Mouse (Mus musculus): Measurements from ENCODE around the gene Gm45233. TPM values are rescaled to one million over a fixed set of nuclear protein-coding genes. Genes with fewer than 3 reads are reported as not detected.
A peak's percentile ranks its signal among the peaks of the same experiment; 100 is the strongest.
"Not testable (repeated sequence)": the region's sequence is repeated elsewhere in the genome, so short reads cannot be mapped to it uniquely, and the experiment has no call there.

The Gm45233 gene
- polyA plus RNA-seq, 2 experiments = 0.63 to 1.0 TPM

DNA sequence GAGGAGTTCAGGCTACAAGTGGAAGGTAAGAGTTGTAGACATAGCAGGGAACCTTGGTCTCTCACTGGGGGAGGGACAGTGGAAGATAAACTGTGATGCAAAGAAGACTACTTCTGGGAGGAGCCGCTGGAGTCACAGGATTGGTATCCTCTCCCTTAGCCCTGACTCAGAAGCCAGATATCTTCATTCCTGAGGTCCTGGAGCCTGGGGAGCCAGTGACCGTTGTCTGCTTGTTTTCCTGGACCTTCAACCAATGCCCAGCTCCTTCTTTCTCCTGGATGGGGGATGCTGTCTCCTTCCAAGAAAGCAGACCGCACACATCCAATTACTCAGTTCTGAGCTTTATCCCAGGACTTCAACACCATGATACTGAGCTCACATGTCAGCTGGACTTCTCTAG lies 34.8 kb upstream of the Gm45233 start:
- Histone ChIP-seq H3K9ac (ENCODE audit: low read depth, low read length, severe bottlenecking) (no peak overlapping the region), H3K27me3 (ENCODE audit: control insufficient read depth, insufficient read depth, low read length) (no peaks in the 10 kb centered on the region), H3K9me3 (ENCODE audit: control insufficient read depth, low read length) (no peaks in the 10 kb centered on the region), H3K27ac (replicated peaks; ENCODE audit: low read depth, low read length) (no peak overlapping the region), H3K4me1 (ENCODE audit: control insufficient read depth, insufficient read depth, low read length) (no peaks in the 10 kb centered on the region), H3K4me2 (replicated peaks; ENCODE audit: low read depth, low read length, severe bottlenecking) (no peak overlapping the region), H3K36me3 (ENCODE audit: control insufficient read depth, insufficient read depth, low read length) (no peaks in the 10 kb centered on the region), H3K4me3 (replicated peaks; ENCODE audit: low read length) (no peak overlapping the region)
- DNase-seq (ENCODE audit: low spot score) (no peak), ATAC-seq (ENCODE audit: low FRiP score, low read depth) (no peak)
- WGBS = 79% methylated on average over 3 of the region's 3 CpGs
- TF ChIP-seq POLR2A (IDR thresholded peaks at IDR 0.05; ENCODE audit: borderline replicate concordance, extremely low read depth, insufficient read depth, insufficient read length) = no peak

DNA sequence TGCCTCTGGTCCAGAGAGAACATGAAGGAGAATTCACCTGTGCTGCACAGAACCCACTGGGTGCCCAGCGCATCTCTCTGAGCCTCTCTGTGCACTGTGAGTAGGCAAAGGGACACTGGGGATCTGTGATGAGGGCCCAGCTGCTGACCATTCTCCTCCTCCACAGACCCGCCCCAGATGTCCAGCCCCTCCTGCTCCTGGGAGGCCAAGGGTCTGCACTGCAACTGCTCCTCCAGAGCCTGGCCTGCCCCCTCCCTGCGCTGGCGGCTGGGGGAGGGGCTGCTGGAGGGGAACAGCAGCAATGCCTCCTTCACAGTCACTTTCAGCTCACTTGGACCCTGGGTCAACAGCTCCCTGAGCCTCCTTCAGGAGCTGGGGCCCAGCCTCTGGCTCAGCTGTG lies 32.2 kb upstream of the Gm45233 start:
- 24% methylated on average over 4 of the region's 4 CpGs for WGBS
- not testable (repeated sequence) for H3K9me3 ChIP-seq (ENCODE audit: control insufficient read depth, low read length); H3K27me3 ChIP-seq (ENCODE audit: control insufficient read depth, insufficient read depth, low read length); H3K4me2 ChIP-seq (replicated peaks; ENCODE audit: low read depth, low read length, severe bottlenecking); H3K4me3 ChIP-seq (replicated peaks; ENCODE audit: low read length); H3K27ac ChIP-seq (replicated peaks; ENCODE audit: low read depth, low read length); H3K4me1 ChIP-seq (ENCODE audit: control insufficient read depth, insufficient read depth, low read length); H3K9ac ChIP-seq (ENCODE audit: low read depth, low read length, severe bottlenecking); DNase-seq (ENCODE audit: low spot score); ATAC-seq (ENCODE audit: low FRiP score, low read depth); H3K36me3 ChIP-seq (ENCODE audit: control insufficient read depth, insufficient read depth, low read length)

DNA sequence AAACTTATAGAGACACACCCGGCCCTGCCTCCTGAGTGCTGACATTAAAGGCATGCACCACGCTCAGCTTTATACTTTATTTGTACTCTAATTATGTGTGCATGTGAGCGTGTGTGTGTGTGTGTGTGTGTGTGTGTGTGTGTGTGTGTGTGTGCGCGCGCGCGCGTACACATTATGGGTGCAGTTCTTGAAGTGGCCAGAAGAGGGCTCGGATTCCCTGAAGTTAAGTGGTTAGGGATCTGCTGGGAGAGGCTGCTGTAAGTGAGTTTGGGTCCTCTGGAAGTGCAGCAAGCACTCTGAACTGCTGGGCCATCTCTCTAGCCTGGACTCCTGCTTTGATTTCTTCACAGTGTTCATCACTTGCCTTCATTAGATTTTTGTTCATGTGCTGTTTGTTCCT lies 26.6 kb upstream of the Gm45233 start:
- no peaks in the 10 kb centered on the region for H3K4me1 ChIP-seq (ENCODE audit: control insufficient read depth, insufficient read depth, low read length)
- H3K27ac ChIP-seq (replicated peaks; ENCODE audit: low read depth, low read length) = no peak overlapping the region
- no peak for TF ChIP-seq POLR2A (IDR thresholded peaks at IDR 0.05; ENCODE audit: borderline replicate concordance, extremely low read depth, insufficient read depth, insufficient read length)
- ATAC-seq (ENCODE audit: low FRiP score, low read depth) (no peak), DNase-seq (ENCODE audit: low spot score) (no peak)
- H3K9ac ChIP-seq (ENCODE audit: low read depth, low read length, severe bottlenecking) = no peak overlapping the region
- WGBS = 92% methylated on average over 10 of the region's 10 CpGs
- H3K4me3 ChIP-seq (replicated peaks; ENCODE audit: low read length) = no peak overlapping the region
- no peaks in the 10 kb centered on the region for H3K27me3 ChIP-seq (ENCODE audit: control insufficient read depth, insufficient read depth, low read length)
- no peaks in the 10 kb centered on the region for H3K36me3 ChIP-seq (ENCODE audit: control insufficient read depth, insufficient read depth, low read length)
- H3K9me3 ChIP-seq (ENCODE audit: control insufficient read depth, low read length) = no peaks in the 10 kb centered on the region
- no peak overlapping the region for H3K4me2 ChIP-seq (replicated peaks; ENCODE audit: low read depth, low read length, severe bottlenecking)

GRCm38 (mm10) chr7:43422995-43423617 lies 20.8 kb upstream of the Gm45233 start:
- H3K4me2 ChIP-seq (replicated peaks; ENCODE audit: low read depth, low read length, severe bottlenecking) = peak overlapping the region; percentile 21; the same call in 1 of the 2 replicates
- H3K27ac ChIP-seq (replicated peaks; ENCODE audit: low read depth, low read length) = no peak overlapping the region
- H3K9ac ChIP-seq (ENCODE audit: low read depth, low read length, severe bottlenecking) = peak overlapping the region; percentile 28; the same call in 1 of the 2 replicates
- no peaks in the 10 kb centered on the region for H3K4me1 ChIP-seq (ENCODE audit: control insufficient read depth, insufficient read depth, low read length)
- no peaks in the 10 kb centered on the region for H3K36me3 ChIP-seq (ENCODE audit: control insufficient read depth, insufficient read depth, low read length)
- TF ChIP-seq POLR2A (IDR thresholded peaks at IDR 0.05; ENCODE audit: borderline replicate concordance, extremely low read depth, insufficient read depth, insufficient read length) = no peak
- 18% methylated on average over 11 of the region's 11 CpGs for WGBS
- no peak overlapping the region for H3K4me3 ChIP-seq (replicated peaks; ENCODE audit: low read length)
- no peaks in the 10 kb centered on the region for H3K27me3 ChIP-seq (ENCODE audit: control insufficient read depth, insufficient read depth, low read length)
- no peaks in the 10 kb centered on the region for H3K9me3 ChIP-seq (ENCODE audit: control insufficient read depth, low read length)
- ATAC-seq (ENCODE audit: low FRiP score, low read depth) (peak; percentile 79), DNase-seq (ENCODE audit: low spot score) (peak; percentile 86)

- no peaks in the 10 kb centered on the region for H3K36me3 ChIP-seq (ENCODE audit: control insufficient read depth, insufficient read depth, low read length)
- H3K27ac ChIP-seq (replicated peaks; ENCODE audit: low read depth, low read length) = no peak overlapping the region
- H3K9me3 ChIP-seq (ENCODE audit: control insufficient read depth, low read length) = no peaks in the 10 kb centered on the region
- DNase-seq (ENCODE audit: low spot score) (no peak), ATAC-seq (ENCODE audit: low FRiP score, low read depth) (no peak)
- H3K4me3 ChIP-seq (replicated peaks; ENCODE audit: low read length) = no peak overlapping the region
- no peak for TF ChIP-seq POLR2A (IDR thresholded peaks at IDR 0.05; ENCODE audit: borderline replicate concordance, extremely low read depth, insufficient read depth, insufficient read length)
- no peak overlapping the region for H3K4me2 ChIP-seq (replicated peaks; ENCODE audit: low read depth, low read length, severe bottlenecking)
- 55% methylated on average over 3 of the region's 3 CpGs for WGBS
- H3K9ac ChIP-seq (ENCODE audit: low read depth, low read length, severe bottlenecking) = no peak overlapping the region
- no peaks in the 10 kb centered on the region for H3K27me3 ChIP-seq (ENCODE audit: control insufficient read depth, insufficient read depth, low read length)
- no peaks in the 10 kb centered on the region for H3K4me1 ChIP-seq (ENCODE audit: control insufficient read depth, insufficient read depth, low read length)
These were observed 19.8 kb upstream of the Gm45233 start for GRCm38 (mm10) chr7:43423991-43424625.

Measured in limb, embryonic 14.5 days (tissue).